Mouse (Mus musculus): ENCODE data around the gene Arhgap33. TPM values are rescaled to one million over a fixed set of nuclear protein-coding genes. Genes with fewer than 3 reads are reported as not detected.

The Arhgap33 gene
- polyA plus RNA-seq, 1 experiment from 2014 or later = 2.8 TPM

- H3K9me3 ChIP-seq (ENCODE audit: control insufficient read depth) = no peaks in the 10 kb centered on the region
- H3K9ac ChIP-seq (ENCODE audit: low read depth, low read length) = peak overlapping the region; percentile 47; the same call in 1 of the 2 replicates
- H3K27me3 ChIP-seq (replicated peaks; ENCODE audit: control insufficient read depth, insufficient read depth, low read length) = no peaks in the 10 kb centered on the region
- H3K4me1 ChIP-seq (replicated peaks; ENCODE audit: control insufficient read depth, insufficient read depth, low read length) = peaks cover 7% of the 10 kb centered on the region; the same call in 1 of the 2 replicates
- H3K4me2 ChIP-seq (replicated peaks; ENCODE audit: low read depth) = peak overlapping the region; percentile 86
- H3K36me3 ChIP-seq (ENCODE audit: control insufficient read depth, insufficient read depth) = peaks cover 31% of the 10 kb centered on the region
- H3K4me3 ChIP-seq (ENCODE audit: low read depth, low read length) = peak overlapping the region; percentile 70
- H3K27ac ChIP-seq (ENCODE audit: low read depth, low read length) = 0 out of 2 replicates have a peak overlapping the region, but pooled peaks have one; percentile 51
- 83% methylated on average over 22 of the region's 22 CpGs for WGBS
- ATAC-seq = no peak
- no peak for TF ChIP-seq CTCF (IDR thresholded peaks at IDR 0.05; ENCODE audit: low read depth)
These were observed 19.1 kb upstream of the Arhgap33 start for GRCm38 (mm10) chr7:30553810-30554584.

- TF ChIP-seq CTCF (IDR thresholded peaks at IDR 0.05; ENCODE audit: low read depth) = no peak
- no peaks in the 10 kb centered on the region for H3K9me3 ChIP-seq (ENCODE audit: control insufficient read depth)
- peak overlapping the region; percentile 47 for H3K9ac ChIP-seq (ENCODE audit: low read depth, low read length)
- peaks cover 3% of the 10 kb centered on the region; the same call in 1 of the 2 replicates for H3K4me1 ChIP-seq (replicated peaks; ENCODE audit: control insufficient read depth, insufficient read depth, low read length)
- H3K36me3 ChIP-seq (ENCODE audit: control insufficient read depth, insufficient read depth) = peaks cover 31% of the 10 kb centered on the region
- peak overlapping the region; percentile 70 for H3K4me3 ChIP-seq (ENCODE audit: low read depth, low read length)
- WGBS = 1% methylated on average over 23 of the region's 23 CpGs
- no peaks in the 10 kb centered on the region for H3K27me3 ChIP-seq (replicated peaks; ENCODE audit: control insufficient read depth, insufficient read depth, low read length)
- no peak for ATAC-seq
- peak overlapping the region; percentile 51 for H3K27ac ChIP-seq (ENCODE audit: low read depth, low read length)
- peak overlapping the region; percentile 86 for H3K4me2 ChIP-seq (replicated peaks; ENCODE audit: low read depth)
These were observed 18.2 kb upstream of the Arhgap33 start for GRCm38 (mm10) chr7:30553021-30553589.

- Histone ChIP-seq H3K9ac (ENCODE audit: low read depth, low read length) (peak within 1 kb of the TSS; percentile 59), H3K4me1 (replicated peaks; ENCODE audit: control insufficient read depth, insufficient read depth, low read length) (peaks cover 3% of the 10 kb centered on the region; the same call in 1 of the 2 replicates), H3K27me3 (replicated peaks; ENCODE audit: control insufficient read depth, insufficient read depth, low read length) (no peaks in the 10 kb centered on the region), H3K4me3 (ENCODE audit: low read depth, low read length) (peak within 1 kb of the TSS; percentile 70), H3K9me3 (ENCODE audit: control insufficient read depth) (no peaks in the 10 kb centered on the region), H3K4me2 (replicated peaks; ENCODE audit: low read depth) (peak within 1 kb of the TSS; percentile 86), H3K36me3 (ENCODE audit: control insufficient read depth, insufficient read depth) (peaks cover 31% of the 10 kb centered on the region), H3K27ac (ENCODE audit: low read depth, low read length) (peak within 1 kb of the TSS; percentile 89)
- TF ChIP-seq CTCF (IDR thresholded peaks at IDR 0.05; ENCODE audit: low read depth) = no peak
- ATAC-seq = peak; percentile 96
- under 1% methylated on average over 44 of the region's 44 CpGs for whole genome bisulfite sequencing
These were observed 17.5 kb upstream of the Arhgap33 start, which contains the start of the genes Hspb6 and Proser3 for GRCm38 (mm10) chr7:30552102-30553020. TSS of gene Hspb6 (plus strand) at chr7:30552178. TSS of gene Proser3 (minus strand) at chr7:30552299.

GRCm38 (mm10) chr7:30551445-30552101 lies 16.7 kb upstream of the Arhgap33 start:
- Histone ChIP-seq H3K4me1 (replicated peaks; ENCODE audit: control insufficient read depth, insufficient read depth, low read length) (peaks cover 3% of the 10 kb centered on the region; the same call in 1 of the 2 replicates), H3K9me3 (ENCODE audit: control insufficient read depth) (no peaks in the 10 kb centered on the region), H3K27me3 (replicated peaks; ENCODE audit: control insufficient read depth, insufficient read depth, low read length) (no peaks in the 10 kb centered on the region), H3K4me2 (replicated peaks; ENCODE audit: low read depth) (peak overlapping the region; percentile 86), H3K27ac (ENCODE audit: low read depth, low read length) (peak overlapping the region; percentile 89), H3K9ac (ENCODE audit: low read depth, low read length) (peak overlapping the region; percentile 59), H3K36me3 (ENCODE audit: control insufficient read depth, insufficient read depth) (peaks cover 24% of the 10 kb centered on the region), H3K4me3 (ENCODE audit: low read depth, low read length) (peak overlapping the region; percentile 70)
- ATAC-seq = peak; percentile 66
- 3% methylated on average over 10 of the region's 10 CpGs for WGBS
- TF ChIP-seq CTCF (IDR thresholded peaks at IDR 0.05; ENCODE audit: low read depth) = peak; percentile 67

GRCm38 (mm10) chr7:30550603-30551002 lies 15.7 kb upstream of the Arhgap33 start:
- H3K4me2 ChIP-seq (replicated peaks; ENCODE audit: low read depth) = no peak overlapping the region
- ATAC-seq = no peak
- H3K36me3 ChIP-seq (ENCODE audit: control insufficient read depth, insufficient read depth) = peaks cover 14% of the 10 kb centered on the region
- no peaks in the 10 kb centered on the region for H3K9me3 ChIP-seq (ENCODE audit: control insufficient read depth)
- peaks cover 3% of the 10 kb centered on the region; the same call in 1 of the 2 replicates for H3K4me1 ChIP-seq (replicated peaks; ENCODE audit: control insufficient read depth, insufficient read depth, low read length)
- H3K27ac ChIP-seq (ENCODE audit: low read depth, low read length) = no peak overlapping the region
- TF ChIP-seq CTCF (IDR thresholded peaks at IDR 0.05; ENCODE audit: low read depth) = no peak
- H3K4me3 ChIP-seq (ENCODE audit: low read depth, low read length) = no peak overlapping the region
- no peaks in the 10 kb centered on the region for H3K27me3 ChIP-seq (replicated peaks; ENCODE audit: control insufficient read depth, insufficient read depth, low read length)
- no peak overlapping the region for H3K9ac ChIP-seq (ENCODE audit: low read depth, low read length)
- 100% methylated on average over 1 of the region's 1 CpGs for WGBS
